Mouse (Mus musculus) gastrocnemius, postnatal 14 days (tissue): ENCODE results near the gene Dtnbp1. TPM values are rescaled to one million over a fixed set of nuclear protein-coding genes. Genes with fewer than 3 reads are reported as not detected.
A peak's percentile ranks its signal among the peaks of the same experiment; 100 is the strongest.

Experiments
- DNase-seq: peaks from one replicate; pipeline ENCODE4 v3.0.0; 2021; ENCODE audit warnings: mixed read lengths
- intact Hi-C: fragments of 180-260 bp; cut with DNase I; formaldehyde crosslinking; loops from one replicate; pipeline ENCODE4 v1.15.1; 2025; ENCODE audit warnings: low total_unique reads
- long read RNA-seq, 2 experiments: library from polyadenylated mRNA; stranded (forward); transcript quantifications; one replicate each; pipeline ENCODE4 v2.0.0; 2021
- total RNA-seq, 2 experiments: library from RNA; stranded (reverse); gene quantifications; 2 replicates each; pipeline ENCODE4 v1.2.3; 2021

Dtnbp1 gene
- 10 to 100 TPM; 28.3 to 31.4 TPM for total RNA-seq
- long read RNA-seq, experiment 1, transcript Dtnbp1-201 (10 exons, 1,362 nt), result major isoform, 55 of 65 reads
- long read RNA-seq, experiment 1, partial matches to known transcripts, result 1 of 65 reads
- long read RNA-seq, experiment 1, other reads (novel, unspliced or antisense), result 8 of 65 reads
- long read RNA-seq, experiment 2, transcript Dtnbp1-201 (10 exons, 1,362 nt), result major isoform, 54 of 68 reads
- long read RNA-seq, experiment 2, partial matches to known transcripts, result 1 of 68 reads
- long read RNA-seq, experiment 2, other reads (novel, unspliced or antisense), result 11 of 68 reads

DNA sequence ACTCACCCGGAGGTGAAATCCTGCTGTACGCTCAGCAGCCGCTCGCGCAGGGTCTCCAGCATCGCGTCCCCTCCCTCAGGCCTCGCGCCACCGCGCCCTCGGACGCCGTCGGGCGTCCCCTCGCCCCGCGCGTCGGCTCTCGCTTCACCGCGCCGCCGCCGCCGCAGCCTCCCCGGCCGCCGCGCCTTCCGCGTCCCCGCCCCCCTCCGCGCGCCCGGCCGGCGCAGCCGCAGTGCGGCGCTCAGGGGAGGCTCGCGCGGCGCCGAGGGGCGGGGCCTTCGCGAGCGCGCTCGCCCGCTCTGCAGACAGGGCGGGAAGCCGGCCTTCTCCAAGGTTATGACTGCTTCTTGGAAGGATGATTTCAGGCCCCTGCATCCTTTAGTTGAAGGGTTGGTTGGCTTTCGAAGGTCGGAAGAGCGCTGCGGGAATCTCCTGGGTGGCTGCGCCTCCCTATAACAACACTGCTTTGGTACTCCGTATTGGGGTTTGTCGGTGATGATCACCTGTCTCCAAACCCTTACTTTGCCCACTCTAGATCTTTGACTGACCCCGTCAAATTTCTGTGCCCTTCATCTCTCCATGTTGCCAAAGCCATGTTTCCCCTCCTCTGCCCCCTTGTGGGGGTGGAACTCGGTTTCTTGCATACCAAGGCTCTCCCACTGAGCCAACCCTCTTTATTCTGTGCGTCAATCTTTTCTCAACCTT lies at the start of gene Dtnbp1:
TSS of gene Dtnbp1 (minus strand) at position 237 of the 705 bp plus-strand sequence.
- peak; percentile 81 for DNase-seq
- intact Hi-C loops, result no loop called here

DNA sequence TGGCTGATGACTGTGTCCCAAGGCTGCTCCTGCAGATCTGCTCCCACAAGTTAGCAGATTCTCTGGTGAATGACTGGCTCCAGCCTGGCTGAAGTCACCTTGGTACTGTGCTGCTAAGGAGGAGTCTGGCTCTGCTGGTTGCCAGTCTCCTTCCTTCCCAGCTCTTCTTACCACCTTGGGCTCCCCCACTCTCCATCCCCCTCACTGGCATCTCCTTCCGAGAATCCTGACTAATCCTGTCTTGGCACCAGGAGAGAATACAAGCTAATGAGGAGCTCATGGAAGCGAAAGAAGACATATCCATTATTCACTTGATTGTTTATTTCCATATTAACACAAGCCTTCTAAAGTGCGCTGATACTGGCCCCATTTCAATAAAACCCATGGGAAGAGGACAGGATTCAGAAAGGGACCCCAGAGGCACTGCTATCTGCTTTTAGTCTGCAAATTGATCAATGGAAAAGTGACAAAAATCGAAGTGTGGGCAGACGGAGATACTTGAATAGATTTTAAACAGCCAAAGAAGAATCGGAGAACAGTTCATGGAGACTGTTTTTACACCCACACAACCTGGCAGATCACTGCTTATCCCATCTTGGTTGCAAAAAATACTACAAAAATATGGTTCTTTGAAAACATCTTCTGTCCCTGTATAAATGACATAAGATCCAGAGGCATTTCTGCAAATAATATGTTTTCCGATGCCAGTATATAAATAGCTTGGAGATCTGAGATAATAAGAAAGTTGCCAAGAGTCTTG lies 47.5 kb upstream of the Dtnbp1 start:
- DNase-seq, result no peak
- intact Hi-C loops, result no loop called here

DNA sequence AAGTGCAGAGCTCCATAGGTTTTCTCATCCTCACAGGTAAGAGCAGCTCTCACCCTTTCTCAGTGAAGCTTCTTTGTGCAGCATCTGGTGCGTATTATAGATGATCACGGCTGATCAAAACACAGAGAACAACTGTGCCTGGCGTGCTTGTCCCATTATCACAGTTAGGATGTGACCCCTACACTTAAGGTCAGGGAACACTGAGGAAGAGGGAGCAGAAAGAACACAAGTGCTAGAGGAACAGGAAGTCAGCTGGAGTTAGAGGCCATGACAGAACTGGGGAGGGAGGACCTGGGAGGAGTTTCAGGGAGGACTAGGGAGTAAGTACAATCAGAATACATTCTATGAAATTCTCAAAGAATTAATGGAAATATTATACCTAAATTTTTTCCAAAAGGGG lies 41.5 kb upstream of the Dtnbp1 start:
- intact Hi-C loops, result no loop called here
- DNase-seq, result no peak

DNA sequence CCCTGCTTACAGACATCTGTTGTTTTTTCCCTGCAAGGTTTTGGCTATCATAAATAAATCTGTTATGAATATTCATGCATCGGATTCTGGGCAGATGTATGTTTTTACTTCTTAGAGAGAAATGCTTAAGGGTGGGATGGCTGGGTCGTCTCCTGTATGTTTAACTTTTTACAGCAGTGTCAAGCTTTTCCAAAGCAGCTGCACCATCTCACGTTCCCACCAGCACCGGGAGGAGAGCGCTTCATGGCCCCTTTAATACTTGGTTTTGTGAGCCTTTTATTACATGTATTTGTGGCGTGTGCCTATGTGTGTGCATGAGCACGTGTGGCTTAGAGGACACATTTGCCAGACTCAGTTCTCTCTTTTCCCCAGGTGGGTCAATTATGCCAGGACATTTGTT lies 38.8 kb upstream of the Dtnbp1 start:
- intact Hi-C loops, result no loop called here
- DNase-seq, result no peak

DNA sequence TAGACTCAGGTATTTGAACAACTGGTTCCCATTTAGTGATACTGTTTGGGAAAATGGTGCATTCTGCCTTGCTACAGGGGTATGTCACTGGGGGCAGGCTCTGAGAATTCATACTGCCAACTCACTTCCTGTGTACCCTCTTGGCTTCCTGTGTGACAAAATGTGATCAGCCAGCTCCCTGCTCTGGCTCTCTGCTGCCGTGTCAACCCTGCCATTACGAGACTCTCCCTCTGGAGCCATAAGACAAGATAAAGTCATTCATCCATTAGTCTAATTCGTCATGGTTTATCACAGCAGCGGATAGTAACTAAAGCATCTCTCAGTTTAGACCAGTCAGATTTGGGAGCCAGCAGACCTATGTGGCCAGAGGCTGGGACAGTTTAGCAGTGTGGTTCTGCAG lies 38.2 kb upstream of the Dtnbp1 start:
- intact Hi-C loops, result no loop called here
- DNase-seq, result no peak

DNA sequence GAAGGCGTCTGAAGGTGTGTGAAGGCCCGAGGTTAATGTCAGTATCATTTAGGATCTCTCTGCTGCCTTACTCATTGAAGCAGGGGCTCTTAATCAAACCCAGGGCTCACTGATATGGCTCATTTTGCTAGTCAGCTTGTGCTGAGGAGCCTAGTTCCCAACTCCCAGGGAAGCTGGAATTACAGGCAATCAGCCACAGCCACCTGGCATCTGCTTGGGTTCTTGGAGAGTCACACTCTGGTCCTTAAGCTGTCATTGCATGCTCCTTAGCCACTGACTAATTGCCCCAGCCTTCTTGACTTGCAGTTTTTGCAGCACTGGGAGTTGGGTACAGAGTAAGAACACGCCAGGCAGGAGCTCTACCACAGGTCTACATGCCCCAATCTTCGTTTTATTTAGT lies 34.5 kb upstream of the Dtnbp1 start:
- intact Hi-C loops, result loop anchor here (10.0 kb wide), 1 partner anchor 408 kb away; no protein-coding TSS in a partner anchor

DNA sequence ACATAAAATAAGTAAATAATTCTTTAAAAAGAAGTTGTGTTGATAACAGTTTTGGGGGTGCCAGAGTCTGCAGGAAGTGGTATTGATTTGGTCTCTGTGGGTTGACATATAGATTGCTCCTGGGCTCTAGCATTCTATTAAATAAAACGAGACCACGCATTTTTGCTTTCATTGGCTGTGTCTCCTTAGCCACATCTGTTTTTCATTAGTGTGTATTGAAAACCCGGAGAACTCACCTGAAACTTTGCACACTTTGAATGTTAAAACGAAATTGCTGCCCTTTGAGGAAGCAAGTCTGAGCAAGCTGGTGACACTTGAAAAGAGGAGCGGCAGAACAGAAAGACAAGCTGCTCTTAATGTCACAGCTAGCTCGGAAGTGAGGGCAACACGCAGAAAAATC lies 32.8 kb upstream of the Dtnbp1 start:
- DNase-seq, result no peak
- intact Hi-C loops, result loop anchor here (5.0 to 10.0 kb wide), 2 partner anchors 410 to 443 kb away; no protein-coding TSS in a partner anchor

More for the DNA sequence above, 34.5 kb upstream of the Dtnbp1 start:
- peak; percentile 39 for DNase-seq

DNA sequence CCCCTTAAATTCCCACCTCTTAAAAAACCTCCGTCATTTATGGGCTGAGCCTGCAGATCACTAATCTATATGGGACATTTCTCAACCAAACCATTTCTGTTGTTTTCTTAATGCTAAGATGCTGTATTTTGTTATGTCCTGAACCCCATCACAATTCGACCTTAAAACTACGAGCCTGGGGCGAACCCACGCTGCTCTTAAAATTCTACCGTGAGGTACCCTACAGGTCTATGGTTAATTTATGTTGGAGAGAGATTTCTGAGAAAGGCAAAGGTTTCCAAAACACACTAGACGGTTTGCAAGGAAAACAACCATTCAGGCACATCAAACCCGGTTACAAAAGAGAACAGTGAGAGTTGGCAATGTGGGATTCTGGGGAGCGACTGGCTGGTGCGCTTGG lies 31.4 kb upstream of the Dtnbp1 start:
- DNase-seq, result no peak
- intact Hi-C loops, result loop anchor here (5.0 to 10.0 kb wide), 2 partner anchors 411 to 444 kb away; no protein-coding TSS in a partner anchor

DNA sequence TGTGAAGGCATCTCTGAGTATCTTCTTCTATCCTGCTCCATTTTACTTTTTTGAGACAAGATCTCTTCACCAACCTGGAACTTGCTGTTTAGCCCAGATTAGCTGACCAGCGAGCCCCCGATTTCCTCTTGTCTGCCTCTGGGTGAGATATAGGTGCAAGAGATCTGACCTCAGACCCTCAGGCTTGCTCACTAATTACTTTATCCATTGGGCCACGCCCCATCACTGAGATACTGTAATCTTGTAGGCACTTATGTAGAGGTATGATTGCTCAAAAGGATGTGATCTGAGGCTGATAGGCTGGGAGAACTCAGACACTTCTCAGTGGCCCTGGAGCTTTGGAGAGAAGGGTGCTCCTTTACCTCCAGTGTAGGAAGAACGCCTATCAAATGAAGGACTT lies 30.5 kb upstream of the Dtnbp1 start:
- no peak for DNase-seq
- intact Hi-C loops, result loop anchor here (5.0 to 10.0 kb wide), 2 partner anchors 412 to 445 kb away; no protein-coding TSS in a partner anchor

DNA sequence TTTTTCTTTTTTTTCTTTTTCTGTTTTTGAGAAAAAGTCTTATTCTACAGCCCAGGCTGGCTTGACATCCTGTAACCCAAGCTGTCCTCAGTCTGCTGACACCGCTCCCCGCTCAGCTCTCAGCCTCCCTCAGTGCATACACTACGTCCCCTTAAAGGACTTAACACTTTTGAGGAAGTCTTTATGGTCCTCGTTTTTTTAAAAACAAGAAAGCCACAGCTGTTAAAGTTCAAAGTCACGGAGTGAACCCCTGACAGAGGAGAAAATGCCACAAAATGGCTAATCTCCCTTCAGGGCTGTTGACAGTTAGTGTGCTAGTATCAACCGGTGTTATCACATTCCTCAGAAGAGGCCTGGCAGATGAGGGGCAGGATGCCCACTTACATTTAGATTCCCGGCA lies 29.8 kb upstream of the Dtnbp1 start:
- intact Hi-C loops, result loop anchor here (5.0 to 10.0 kb wide), 2 partner anchors 413 to 446 kb away; no protein-coding TSS in a partner anchor
- no peak for DNase-seq

DNA sequence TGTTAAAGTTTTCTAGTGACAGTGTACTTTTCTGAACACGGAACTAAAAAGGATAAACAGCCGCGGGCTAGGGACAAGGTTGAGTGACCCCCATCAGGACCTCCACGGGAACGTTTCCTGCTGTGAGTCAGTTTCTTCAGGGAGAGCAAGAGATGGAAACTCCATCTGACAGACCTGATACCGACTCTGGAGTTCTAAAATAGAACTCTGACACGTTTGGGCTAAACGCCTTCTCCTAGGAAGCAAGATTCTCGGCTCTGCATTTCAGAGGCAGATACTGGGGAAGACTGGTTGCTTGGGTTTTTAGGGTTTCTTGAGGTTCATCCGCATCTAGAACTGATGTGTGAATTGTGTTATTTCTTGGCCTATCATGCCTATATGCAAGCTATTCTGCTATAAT lies 29.4 kb upstream of the Dtnbp1 start:
- intact Hi-C loops, result loop anchor here (5.0 to 10.0 kb wide), 2 partner anchors 413 to 446 kb away; no protein-coding TSS in a partner anchor
- DNase-seq, result no peak

DNA sequence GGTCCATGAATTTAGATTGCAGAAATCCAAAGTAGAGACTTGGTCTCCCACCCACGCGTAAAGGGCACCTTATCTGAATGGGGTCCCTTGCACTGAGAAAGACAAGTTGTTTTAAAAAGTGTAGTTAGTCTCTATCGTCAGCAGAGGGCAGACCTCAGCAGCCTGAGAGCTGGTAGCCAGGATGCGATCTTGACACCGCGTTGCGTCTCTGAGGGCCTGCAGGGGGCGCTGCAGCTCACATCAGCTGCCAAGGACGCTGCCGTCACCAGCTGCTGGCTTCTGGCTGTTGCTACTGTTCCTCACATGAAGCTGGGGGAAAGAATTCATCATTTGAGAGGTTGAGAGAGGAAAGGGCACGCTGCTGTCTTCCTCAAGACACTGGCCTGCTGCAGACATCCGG lies 28.9 kb upstream of the Dtnbp1 start:
- intact Hi-C loops, result loop anchor here (5.0 to 10.0 kb wide), 2 partner anchors 414 to 446 kb away; no protein-coding TSS in a partner anchor
- peak; percentile 90 for DNase-seq

DNA sequence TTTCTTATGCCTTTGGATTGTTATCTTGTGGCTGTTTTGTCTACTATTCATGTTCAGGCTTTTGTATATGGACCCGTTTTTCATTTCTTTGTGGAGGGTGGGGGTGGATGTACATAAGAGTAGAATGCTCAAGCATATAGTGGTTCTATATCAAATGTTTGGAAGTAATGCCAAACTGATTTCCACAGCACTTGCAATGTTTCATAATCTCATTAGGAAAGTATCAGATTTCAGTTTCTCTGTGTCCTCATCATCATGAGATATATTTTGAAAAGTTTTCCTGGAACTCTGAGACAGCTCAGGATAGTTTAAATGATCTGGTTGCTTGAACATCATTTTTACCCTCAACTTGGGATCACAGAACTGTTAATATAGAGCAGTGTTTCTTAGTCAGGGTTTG lies 27.8 kb upstream of the Dtnbp1 start:
- intact Hi-C loops, result loop anchor here (5.0 to 10.0 kb wide), 2 partner anchors 415 to 448 kb away; no protein-coding TSS in a partner anchor
- no peak for DNase-seq

DNA sequence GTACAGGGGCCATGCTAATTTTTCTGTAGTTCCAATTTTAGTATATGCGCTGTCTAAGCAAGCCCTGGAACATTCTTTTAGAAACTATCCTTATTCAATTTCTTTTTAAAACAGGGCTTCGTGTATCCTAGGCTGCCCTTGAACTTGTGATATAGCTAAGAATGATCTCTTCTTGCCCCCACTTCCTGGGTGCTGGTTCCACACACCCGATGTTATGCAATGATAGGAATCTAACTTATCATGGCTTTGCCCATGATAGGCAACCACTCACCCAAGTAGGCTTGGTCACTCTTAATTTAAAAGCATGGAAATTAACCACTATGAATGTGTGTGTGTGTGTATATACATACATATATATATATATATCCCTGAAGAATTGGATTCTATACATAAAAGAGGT lies 24.3 kb upstream of the Dtnbp1 start:
- DNase-seq, result no peak
- intact Hi-C loops, result no loop called here

DNA sequence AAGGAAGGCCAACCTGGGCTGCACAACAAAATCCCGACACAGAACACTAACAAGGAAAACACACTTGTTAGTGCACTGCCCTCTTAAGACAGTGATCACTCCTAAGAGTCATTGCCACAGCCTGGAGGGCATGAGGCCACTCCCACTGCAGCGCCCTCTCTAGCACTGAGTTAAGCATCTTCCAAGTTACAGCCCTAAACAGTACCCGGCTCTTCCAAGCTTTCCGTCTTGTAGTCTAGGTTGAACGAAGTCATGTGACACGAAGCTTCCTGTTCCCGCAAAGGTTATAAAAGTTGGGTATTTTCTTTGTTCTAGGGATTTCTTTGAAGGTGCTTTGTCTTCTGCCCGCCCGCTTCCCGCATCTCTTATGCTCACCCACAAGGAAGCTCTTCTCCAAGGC lies 22.9 kb upstream of the Dtnbp1 start:
- intact Hi-C loops, result no loop called here
- DNase-seq, result no peak

DNA sequence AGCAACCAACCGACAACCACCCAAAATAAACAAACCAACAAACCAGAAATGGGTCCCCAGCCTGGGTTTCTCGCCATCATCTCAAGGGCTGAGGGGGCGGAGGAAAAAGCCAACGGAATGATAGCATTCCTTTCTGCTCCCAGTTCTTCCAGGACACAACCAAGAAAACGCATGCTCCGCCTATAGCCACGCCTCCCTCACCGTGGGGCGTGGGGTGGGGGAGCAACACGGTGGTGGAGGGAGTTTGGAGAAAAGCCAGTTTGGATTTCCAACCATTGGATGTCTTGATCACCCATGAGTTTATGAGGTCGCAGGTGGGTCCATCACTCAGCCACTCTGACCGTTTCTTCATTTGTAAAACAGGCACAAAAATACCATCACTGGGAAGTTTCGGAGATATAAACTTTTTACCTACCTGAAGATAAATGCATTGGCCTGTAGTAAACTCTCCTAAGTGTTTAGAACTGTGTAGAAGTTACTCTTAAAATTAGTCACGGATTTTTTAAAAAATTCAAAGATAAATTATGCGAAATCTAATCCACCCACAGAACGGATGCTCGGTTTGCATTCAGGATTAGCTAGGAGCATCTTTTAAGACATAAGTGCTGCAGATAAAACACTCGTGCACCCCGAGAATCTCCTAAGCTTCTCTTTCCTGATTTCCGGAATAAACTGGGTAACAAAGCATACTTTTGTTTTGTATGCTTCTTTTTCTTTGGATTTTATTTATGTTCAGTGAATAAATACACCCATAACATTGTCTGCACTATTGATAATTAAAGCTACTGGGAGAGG lies 21.6 kb upstream of the Dtnbp1 start:
- intact Hi-C loops, result no loop called here
- no peak for DNase-seq

DNA sequence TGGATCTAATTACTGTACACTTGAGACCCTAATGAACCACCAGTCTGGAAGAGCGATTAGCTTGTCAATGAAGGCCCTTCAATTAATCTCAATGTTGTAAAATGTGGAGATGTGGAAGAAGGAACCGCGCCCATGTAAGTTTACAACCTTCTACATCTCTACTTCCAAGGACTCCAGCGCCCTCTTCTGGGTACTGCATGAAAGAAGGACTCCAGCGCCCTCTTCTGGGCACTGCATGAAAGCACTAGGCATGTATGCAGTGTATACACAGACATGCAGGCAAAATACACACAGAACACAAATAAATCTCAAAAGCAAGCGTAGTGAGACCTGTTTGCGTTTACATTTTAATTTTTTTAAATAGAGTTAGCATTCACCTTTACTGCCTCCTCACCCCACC lies 6.2 kb upstream of the Dtnbp1 start:
- no peak for DNase-seq
- intact Hi-C loops, result no loop called here

DNA sequence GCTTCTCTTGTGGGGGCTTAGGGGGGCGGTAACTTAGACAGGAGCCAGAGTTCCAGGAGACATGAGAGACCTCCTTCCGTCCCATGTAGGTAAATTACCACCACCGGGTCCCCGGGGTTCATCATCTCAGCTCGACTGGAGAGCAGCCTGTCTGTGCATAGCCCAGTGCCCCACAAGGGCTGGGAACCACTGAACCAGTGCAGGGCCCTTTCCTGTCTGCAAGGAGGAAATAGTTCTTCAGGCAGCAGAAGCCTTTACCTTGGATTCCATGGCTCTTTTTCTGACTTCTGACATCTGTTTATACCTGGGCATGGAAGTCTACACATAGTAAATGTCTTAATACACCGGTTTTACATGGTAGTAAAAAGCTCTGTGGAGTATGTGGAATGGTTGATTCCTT lies 5.8 kb upstream of the Dtnbp1 start:
- intact Hi-C loops, result no loop called here
- DNase-seq, result no peak

DNA sequence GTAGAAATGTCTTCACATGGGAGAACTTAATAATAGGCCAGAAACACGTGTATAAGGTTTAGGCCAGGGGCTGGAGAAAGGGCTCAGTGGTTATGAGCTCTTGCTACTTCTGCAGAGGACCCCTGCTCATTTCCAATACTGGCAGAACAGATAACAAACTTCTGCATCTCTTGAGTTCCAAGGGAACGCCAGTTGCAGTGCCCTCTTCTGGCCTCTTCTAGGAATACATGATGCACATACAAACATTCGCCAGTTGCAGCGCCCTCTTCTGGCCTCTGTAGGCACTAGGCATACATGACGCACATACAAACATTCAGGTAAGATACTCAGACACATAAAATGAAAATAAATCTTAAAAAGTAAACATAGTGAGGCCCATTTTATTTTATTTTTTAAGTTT lies 4.5 kb upstream of the Dtnbp1 start:
- no peak for DNase-seq
- intact Hi-C loops, result no loop called here
